In the genomic region with DNA sequence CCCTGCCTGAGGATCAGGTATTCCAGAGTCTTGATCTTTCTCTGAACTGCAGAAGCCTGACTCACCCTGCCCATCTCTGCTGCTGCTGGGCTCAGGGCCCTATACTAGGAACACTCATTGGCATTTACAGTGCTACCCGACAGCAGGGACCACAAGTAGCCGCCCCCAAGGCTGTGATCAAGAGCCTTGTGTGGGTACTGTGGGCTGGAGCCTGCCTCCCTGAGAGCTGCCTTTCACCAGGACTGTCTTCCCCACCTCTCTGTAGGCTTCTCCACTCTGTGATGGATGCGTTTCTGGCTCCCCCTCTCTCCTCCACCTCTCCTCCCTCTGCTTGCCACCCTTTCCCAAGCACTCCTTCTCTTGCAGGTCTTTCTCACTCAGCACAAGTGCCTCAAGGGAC, we compare ENCODE assay signal across 25 mouse cellular contexts.
"Had no signal": no experiment of that assay in that cellular context is flagged by ENCODE, and none has a peak within 500 bp of the region (broad histone marks: within the 10 kb centered on the region; RNA-seq: fewer than 3 reads in every experiment).

No protein-coding gene starts in this region.

- ATAC-seq: hindbrain, embryonic 16.5 days; inflammation-experienced regulatory T-cells, adult 6 months; intestine, embryonic 15.5 days; intestine, postnatal 0 days had no signal

- H3K4me3 ChIP-seq: gastrocnemius, adult 2 months; heart, embryonic 10.5 days; heart, embryonic 12.5 days; hindbrain, embryonic 10.5 days; hindbrain, embryonic 12.5 days; intestine, embryonic 15.5 days; layer of hippocampus, adult 2 months; limb, embryonic 10.5 days; limb, embryonic 12.5 days had no signal

- DNase-seq: gastrocnemius, adult 2 months; gastrocnemius, postnatal 10 days; gastrocnemius, postnatal 25 days; heart, adult 18-20 months; heart, postnatal 10 days; heart, postnatal 4 days; kidney, adult 18-20 months; kidney, adult 8-10 months; kidney, postnatal 10 days; kidney, postnatal 25 days; kidney, postnatal 4 days; liver had no signal

- H3K27ac ChIP-seq: gastrocnemius, adult 2 months; heart, embryonic 10.5 days; hindbrain, embryonic 10.5 days; hindbrain, embryonic 12.5 days; hindbrain, embryonic 14.5 days; intestine, embryonic 15.5 days; layer of hippocampus, adult 2 months; limb, embryonic 10.5 days; limb, embryonic 12.5 days; liver, embryonic 14.5 days had no signal
